Mouse (Mus musculus) ES-E14 (cell line): ENCODE measurements around the gene C4bp.
"Not testable (repeated sequence)": the region's sequence is repeated elsewhere in the genome, so short reads cannot be mapped to it uniquely, and the experiment has no call there.

Experiments
- CHD2 ChIP-seq: IDR thresholded peaks from 2 replicates; pipeline ENCODE4 v1.6.1; 2014; ENCODE audit warnings: mild to moderate bottlenecking, low read depth, low read length, inconsistent platforms
- HCFC1 ChIP-seq: IDR thresholded peaks from 2 replicates; pipeline ENCODE4 v1.6.1; 2012; ENCODE audit warnings: low read length, inconsistent platforms, borderline replicate concordance; ENCODE audit not compliant: insufficient read depth
- MAFK ChIP-seq: IDR thresholded peaks from 2 replicates; pipeline ENCODE4 v1.6.1; 2014; ENCODE audit warnings: mild to moderate bottlenecking, low read depth, low read length, inconsistent platforms; ENCODE audit not compliant: insufficient read depth
- ZNF384 ChIP-seq: IDR thresholded peaks from 2 replicates; pipeline ENCODE4 v1.6.1; 2012; ENCODE audit warnings: low read depth, low read length, inconsistent platforms

DNA sequence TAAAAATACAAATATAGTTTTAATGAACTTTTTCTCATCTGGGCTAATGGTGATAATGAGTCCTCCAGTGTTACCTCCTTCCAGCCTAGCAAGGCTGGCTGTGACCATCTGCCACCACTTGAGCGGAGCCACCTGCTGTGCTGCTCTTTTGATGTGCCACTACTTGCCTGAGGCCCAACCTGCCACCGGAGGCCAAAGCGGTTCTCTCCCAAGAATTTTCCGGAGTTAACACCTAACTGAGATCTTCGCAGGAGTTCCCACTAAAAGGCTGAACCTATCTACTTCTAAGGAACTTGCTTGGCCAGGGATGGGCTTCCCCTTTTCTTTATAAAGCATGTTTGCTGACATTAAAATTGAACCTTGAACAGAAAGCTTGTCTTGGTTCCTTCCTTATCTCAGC is 1.8 kb downstream of the C4bp start:
- not testable (repeated sequence) for TF ChIP-seq CHD2, ZNF384, MAFK, HCFC1
